ENCODE assay signal across 17 mouse cellular contexts in the genomic region with DNA sequence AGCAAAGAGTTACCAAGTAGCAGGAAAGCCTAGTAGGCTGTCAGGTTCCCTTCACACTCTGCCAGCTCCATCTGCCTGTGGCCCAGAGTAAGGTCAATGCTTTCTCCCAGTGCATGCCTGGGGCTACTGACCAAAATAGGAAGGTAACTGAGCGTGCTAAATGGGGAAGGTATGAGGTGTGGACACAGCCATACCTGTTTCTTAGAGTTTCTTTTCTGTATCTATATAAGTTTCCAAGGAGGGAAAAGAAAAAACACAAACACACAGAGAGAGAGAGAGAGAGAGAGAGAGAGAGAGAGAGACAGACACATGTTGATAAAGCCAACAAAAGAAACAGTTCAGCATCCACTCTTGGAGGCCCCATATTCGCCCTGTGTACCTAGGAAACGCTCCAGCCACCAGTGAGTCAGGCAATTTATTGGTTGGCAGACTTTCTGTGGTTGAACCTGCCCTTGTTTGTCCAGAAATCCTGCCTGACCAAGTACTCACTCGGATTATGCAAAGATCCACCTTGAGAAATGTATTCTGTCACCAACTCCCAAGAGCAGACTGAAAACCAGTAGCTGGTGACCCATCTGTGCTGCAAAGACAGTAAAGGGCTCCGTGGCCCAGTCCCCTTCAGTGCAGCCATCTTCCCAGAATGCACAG. TPM values are rescaled to one million over a fixed set of nuclear protein-coding genes. Genes with fewer than 3 reads are reported as not detected.
DNase-seq lines count a peak whose midpoint lies in the region; TF ChIP-seq lines count a peak whose summit lies in the region.
"Had no signal": no experiment of that assay in that cellular context is flagged by ENCODE, and none has a peak within 500 bp of the region (broad histone marks: within the 10 kb centered on the region; RNA-seq: fewer than 3 reads in every experiment).

No protein-coding gene starts in this region.

- peak; percentile 44 for DNase-seq in gastrocnemius, adult 2 months
- DNase-seq in gastrocnemius, postnatal 36 days, result no peak
- peak; percentile 54 to 77 for DNase-seq in lung, adult 18-20 months
- no peak for DNase-seq in lung, adult 2 months
- peak; percentile 34 to 62 for DNase-seq in kidney, postnatal 25 days
- DNase-seq in cerebellum, adult 18-20 months, result no peak
- no peak for DNase-seq in cerebellum, adult 9-11 months
- DNase-seq: cerebellum, adult 8-10 months; heart, adult 18-20 months; layer of hippocampus, adult 9-11 months; right cerebral cortex, postnatal 4 days had no signal

- TF ChIP-seq CTCF in gastrocnemius, adult 2 months (IDR thresholded peaks at IDR 0.05), result peak; percentile 19; the same call in 1 of the 2 replicates
- TF ChIP-seq CTCF in lung, adult 2 months (IDR thresholded peaks at IDR 0.05; ENCODE audit: insufficient read depth, low read length), result no peak
- TF ChIP-seq CTCF in E14TG2a.4 (conservative IDR thresholded peaks at IDR 0.05; ENCODE audit: low read length), result no peak

- H3K27ac ChIP-seq in gastrocnemius, adult 2 months, result peak overlapping the region; percentile 82
- H3K27ac ChIP-seq: embryonic facial prominence, embryonic 12.5 days; heart, embryonic 15.5 days; hindbrain, postnatal 0 days; macrophage had no signal

- no peak for TF ChIP-seq POLR2A in lung, adult 2 months (IDR thresholded peaks at IDR 0.05; ENCODE audit: borderline replicate concordance, extremely low read depth, low read depth, low read length)

- no peak overlapping the region for H3K4me3 ChIP-seq in gastrocnemius, adult 2 months
- H3K4me3 ChIP-seq in lung, adult 2 months (replicated peaks; ENCODE audit: extremely low read depth, low read depth, low read length), result no peak overlapping the region
- H3K4me3 ChIP-seq in E14TG2a.4 (replicated peaks; ENCODE audit: low read length), result peak overlapping the region; percentile 52; the same call in 1 of the 2 replicates
- H3K4me3 ChIP-seq: embryonic facial prominence, embryonic 12.5 days; heart, embryonic 15.5 days; myocyte had no signal

- H3K36me3 ChIP-seq in E14TG2a.4 (ENCODE audit: insufficient read depth, low read length), result peaks cover 28% of the 10 kb centered on the region
- H3K36me3 ChIP-seq: heart, embryonic 15.5 days had no signal

- no peaks in the 10 kb centered on the region for H3K9me3 ChIP-seq in E14TG2a.4 (ENCODE audit: low read length)
- H3K9me3 ChIP-seq: embryonic facial prominence, embryonic 12.5 days; heart, embryonic 15.5 days had no signal

- intact Hi-C loops in gastrocnemius, adult 2 months (cut with DNase I), result no loop called here
- intact Hi-C loops in gastrocnemius, postnatal 36 days (cut with DNase I), result no loop called here

- 67% methylated on average over 5 of the region's 5 CpGs for WGBS in lung, adult 2 months

- peaks cover 6% of the 10 kb centered on the region; the same call in 1 of the 2 replicates for H3K4me1 ChIP-seq in lung, adult 2 months (ENCODE audit: control insufficient read depth, insufficient read depth, low read length)
- H3K4me1 ChIP-seq in E14TG2a.4 (replicated peaks; ENCODE audit: low read depth, low read length), result peaks cover 100% of the 10 kb centered on the region
- H3K4me1 ChIP-seq: embryonic facial prominence, embryonic 12.5 days had no signal

- H3K27me3 ChIP-seq in E14TG2a.4 (ENCODE audit: insufficient read depth, low read length), result no peaks in the 10 kb centered on the region
- H3K27me3 ChIP-seq: embryonic facial prominence, embryonic 12.5 days; heart, embryonic 15.5 days had no signal

RNA-seq across cellular contexts. Expression of gene Sorl1, which starts 25.5 kb away (rescaled TPM):
- total RNA-seq in gastrocnemius, adult 2 months (2021), result 10 to 100 TPM; 38.7 to 43.4 TPM
- total RNA-seq in gastrocnemius, postnatal 36 days (2021), result 10 to 100 TPM; 30.7 to 38.0 TPM
- polyA plus RNA-seq in lung, adult 2 months (2012; rRNA removed), result 55.1 and 77.9 TPM in 2 replicates

Comparison
In these comparisons a context has a peak if more than half of its experiments do, and no peak if none do; other contexts are left out.
1. DNase-seq: peak in gastrocnemius, adult 2 months (single experiment), lung, adult 18-20 months (2 of 2) and kidney, postnatal 25 days (2 of 2); none in gastrocnemius, postnatal 36 days (0 of 2), lung, adult 2 months (single experiment), cerebellum, adult 18-20 months (0 of 2) and cerebellum, adult 9-11 months (single experiment).